Mouse (Mus musculus) E14TG2a.4 (cell line): ENCODE measurements around the gene Tcerg1l.

Source experiments
- H3K27me3 ChIP-seq: 2 replicates; pipeline ENCODE4 v1.6.1; 2014; ENCODE audit warnings: low read length, control low read depth; ENCODE audit not compliant: insufficient read depth
- H3K36me3 ChIP-seq: 2 replicates; pipeline ENCODE4 v1.6.1; 2014; ENCODE audit warnings: low read length, control low read depth; ENCODE audit not compliant: insufficient read depth
- H3K4me1 ChIP-seq: replicated peaks from 2 replicates; pipeline ENCODE4 v1.6.1; 2014; ENCODE audit warnings: low read depth, low read length, control low read depth
- H3K4me3 ChIP-seq: replicated peaks from 2 replicates; pipeline ENCODE4 v1.5.1; 2014; ENCODE audit warnings: mild to moderate bottlenecking, low read length
- H3K9me3 ChIP-seq: 2 replicates; pipeline ENCODE4 v1.6.1; 2014; ENCODE audit warnings: low read length, control low read depth
- CTCF ChIP-seq: conservative IDR thresholded peaks from 2 replicates; pipeline ENCODE4 v1.5.1; 2014; ENCODE audit warnings: low read length
- NANOG ChIP-seq: IDR thresholded peaks from 2 replicates; pipeline ENCODE4 v1.6.1; 2014; ENCODE audit warnings: borderline replicate concordance, low read length, mixed read lengths
- POU5F1 ChIP-seq: IDR thresholded peaks from 2 replicates; pipeline ENCODE4 v1.6.1; 2014; ENCODE audit warnings: low read length, borderline replicate concordance

Tcerg1l gene

DNA sequence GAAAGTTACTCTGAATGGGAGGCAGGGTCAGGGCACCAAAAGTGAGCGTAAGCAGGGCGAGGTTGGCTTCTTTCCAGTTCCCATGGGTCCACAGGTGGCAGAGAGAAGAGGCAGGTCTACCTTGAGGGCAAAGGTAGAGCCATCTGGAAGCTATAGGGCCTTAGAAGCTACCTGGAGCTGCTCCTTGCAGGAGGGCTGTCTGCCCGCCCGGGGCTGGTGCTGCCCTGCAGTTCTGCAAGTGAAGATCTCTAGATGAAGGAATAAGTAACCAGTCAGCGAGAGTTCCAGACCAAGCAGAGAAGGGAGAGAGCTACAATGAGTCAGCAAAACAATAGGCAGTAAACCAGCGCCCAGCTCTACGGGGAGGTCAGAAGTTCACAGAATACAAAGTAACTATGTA is 22.0 kb downstream of the Tcerg1l start:
- no peaks in the 10 kb centered on the region for H3K27me3 ChIP-seq
- TF ChIP-seq POU5F1: no peak
- no peak for TF ChIP-seq CTCF
- TF ChIP-seq NANOG: no peak
- no peaks in the 10 kb centered on the region for H3K36me3 ChIP-seq
- H3K4me3 ChIP-seq: no peak overlapping the region
- H3K4me1 ChIP-seq: peaks cover 21% of the 10 kb centered on the region
- H3K9me3 ChIP-seq: no peaks in the 10 kb centered on the region

GRCm38 (mm10) chr7:138374376-138374775 is 23.2 kb downstream of the Tcerg1l start:
- Histone ChIP-seq H3K4me3 (no peak overlapping the region), H3K9me3 (no peaks in the 10 kb centered on the region), H3K27me3 (no peaks in the 10 kb centered on the region), H3K4me1 (peaks cover 21% of the 10 kb centered on the region), H3K36me3 (no peaks in the 10 kb centered on the region)
- no peak for TF ChIP-seq CTCF
- TF ChIP-seq POU5F1: no peak
- no peak for TF ChIP-seq NANOG

DNA sequence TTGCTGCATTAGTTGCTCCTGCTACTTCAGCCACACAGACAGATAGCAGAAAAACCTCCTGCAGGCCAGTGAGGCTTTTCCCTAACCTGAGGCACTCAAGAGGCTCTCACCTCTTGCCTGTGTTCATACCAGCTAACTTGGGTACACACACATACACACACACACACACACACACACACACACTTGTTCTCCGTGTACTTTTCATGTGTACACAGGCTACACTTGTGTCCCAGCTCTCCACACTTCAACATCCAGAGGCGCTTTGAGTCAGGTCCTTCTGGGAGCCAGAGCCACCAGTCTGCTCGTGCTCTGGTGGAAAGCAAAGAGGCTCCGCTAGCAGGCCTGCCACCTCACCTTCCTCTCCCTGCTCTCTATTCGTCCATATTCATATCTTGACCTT is 24.0 kb downstream of the Tcerg1l start:
- Histone ChIP-seq H3K36me3 (no peaks in the 10 kb centered on the region), H3K4me1 (peaks cover 21% of the 10 kb centered on the region), H3K27me3 (no peaks in the 10 kb centered on the region), H3K4me3 (no peak overlapping the region), H3K9me3 (no peaks in the 10 kb centered on the region)
- TF ChIP-seq NANOG (no peak), CTCF (no peak), POU5F1 (no peak)

- no peak overlapping the region for H3K4me3 ChIP-seq
- no peaks in the 10 kb centered on the region for H3K36me3 ChIP-seq
- no peaks in the 10 kb centered on the region for H3K27me3 ChIP-seq
- no peaks in the 10 kb centered on the region for H3K4me1 ChIP-seq
- TF ChIP-seq NANOG: no peak
- TF ChIP-seq POU5F1: no peak
- no peak for TF ChIP-seq CTCF
- no peaks in the 10 kb centered on the region for H3K9me3 ChIP-seq
These were observed 30.0 kb downstream of the Tcerg1l start for GRCm38 (mm10) chr7:138367570-138367969.

DNA sequence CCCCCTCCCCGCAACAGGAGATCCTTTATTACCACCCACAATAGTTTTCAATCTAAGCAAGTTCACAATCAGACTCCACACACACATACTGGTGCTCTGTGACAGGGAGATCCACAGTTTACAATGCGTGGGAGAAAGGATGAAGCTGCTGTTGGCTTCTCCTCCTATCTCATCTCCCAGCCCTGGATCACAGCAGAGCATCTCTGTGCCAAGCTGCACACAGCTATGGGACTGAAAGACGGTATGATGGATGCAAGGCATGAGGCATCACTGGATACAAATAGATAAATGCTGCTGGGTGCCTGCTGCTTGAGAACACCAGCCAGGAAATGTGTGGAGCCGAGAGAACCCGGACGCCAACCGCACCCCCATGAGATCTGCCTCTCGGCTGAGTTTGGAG is 32.0 kb downstream of the Tcerg1l start:
- H3K36me3 ChIP-seq: no peaks in the 10 kb centered on the region
- H3K4me1 ChIP-seq: no peaks in the 10 kb centered on the region
- no peak for TF ChIP-seq NANOG
- H3K4me3 ChIP-seq: no peak overlapping the region
- H3K9me3 ChIP-seq: no peaks in the 10 kb centered on the region
- H3K27me3 ChIP-seq: no peaks in the 10 kb centered on the region

- no peak for TF ChIP-seq CTCF
- no peak for TF ChIP-seq POU5F1
- no peak for TF ChIP-seq NANOG
- no peaks in the 10 kb centered on the region for H3K36me3 ChIP-seq
- no peaks in the 10 kb centered on the region for H3K27me3 ChIP-seq
- no peaks in the 10 kb centered on the region for H3K9me3 ChIP-seq
- 0 out of 2 replicates have a peak, but pooled peaks cover 3% of the 10 kb centered on the region for H3K4me1 ChIP-seq
- no peak overlapping the region for H3K4me3 ChIP-seq
These were observed 40.1 kb downstream of the Tcerg1l start for GRCm38 (mm10) chr7:138357475-138357874.

GRCm38 (mm10) chr7:138356655-138357449 is 40.7 kb downstream of the Tcerg1l start:
- Histone ChIP-seq H3K36me3 (no peaks in the 10 kb centered on the region), H3K4me3 (no peak overlapping the region), H3K4me1 (0 out of 2 replicates have a peak, but pooled peaks cover 3% of the 10 kb centered on the region), H3K9me3 (no peaks in the 10 kb centered on the region), H3K27me3 (no peaks in the 10 kb centered on the region)
- TF ChIP-seq CTCF (no peak), NANOG (no peak), POU5F1 (no peak)

- Histone ChIP-seq H3K4me3 (no peak overlapping the region), H3K36me3 (no peaks in the 10 kb centered on the region), H3K9me3 (no peaks in the 10 kb centered on the region), H3K4me1 (peaks cover 6% of the 10 kb centered on the region), H3K27me3 (no peaks in the 10 kb centered on the region; the same call in 1 of the 2 replicates)
- TF ChIP-seq NANOG (no peak), CTCF (no peak), POU5F1 (no peak)
These were observed 52.1 kb downstream of the Tcerg1l start for GRCm38 (mm10) chr7:138345451-138345850.

DNA sequence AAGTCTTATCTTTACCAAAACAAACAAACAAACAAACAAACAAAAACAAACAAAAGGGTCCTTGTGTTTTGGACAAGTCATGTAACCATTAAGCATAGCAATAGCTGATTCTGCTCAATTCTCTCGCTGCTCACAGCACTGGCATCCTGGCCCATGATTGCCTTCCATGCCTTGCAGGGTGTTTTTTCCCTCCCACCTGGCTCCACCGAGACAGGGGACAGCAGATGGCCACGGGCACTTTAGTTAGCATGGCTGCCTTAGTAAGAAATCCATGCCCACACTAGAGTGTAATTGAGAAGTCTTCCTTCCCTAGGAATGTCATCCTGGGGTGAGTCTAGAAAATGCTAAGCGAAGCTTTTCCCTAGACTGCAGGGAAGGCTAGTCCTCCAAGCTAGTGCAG is 59.1 kb downstream of the Tcerg1l start:
- Histone ChIP-seq H3K4me3 (no peak overlapping the region), H3K36me3 (no peaks in the 10 kb centered on the region), H3K4me1 (peaks cover 5% of the 10 kb centered on the region; the same call in 1 of the 2 replicates), H3K27me3 (no peaks in the 10 kb centered on the region), H3K9me3 (no peaks in the 10 kb centered on the region)
- no peak for TF ChIP-seq POU5F1
- no peak for TF ChIP-seq CTCF
- no peak for TF ChIP-seq NANOG
